Mouse (Mus musculus) common myeloid progenitor, adult 5-6 weeks (primary cell): ENCODE measurements at regions not wholly inside any gene's neighbourhood (a gene's known extent, or its start where the extent isn't known, plus 50 kb on each side); places are given as distances from the start of the nearest gene placed in this dataset.

Experiments used
- ATAC-seq: replicated peaks from 2 replicates; pipeline ENCODE4 v1.8.0; 2016; ENCODE audit warnings: low read depth, mild to moderate bottlenecking, moderate TSS enrichment, inconsistent platforms; ENCODE audit not compliant: poor library complexity, severe bottlenecking

- no peak for ATAC-seq
Observed at GRCm38 (mm10) chr7:130049461-130049860, 457.8 kb downstream of the Wdr11 start.

- ATAC-seq: no peak
Observed at GRCm38 (mm10) chr7:130050120-130050519, 458.5 kb downstream of the Wdr11 start.

GRCm38 (mm10) chr7:130052376-130052775 is 460.7 kb downstream of the Wdr11 start:
- ATAC-seq: no peak

- ATAC-seq: no peak
Observed at GRCm38 (mm10) chr7:130057708-130058107, 462.5 kb downstream of the Ate1 start.

- no peak for ATAC-seq
Observed at GRCm38 (mm10) chr7:130058267-130058666, 461.9 kb downstream of the Ate1 start.

- ATAC-seq: no peak
Observed at GRCm38 (mm10) chr7:130059684-130060607, 460.2 kb downstream of the Ate1 start.

- no peak for ATAC-seq
Observed at GRCm38 (mm10) chr7:130064500-130064899, 455.7 kb downstream of the Ate1 start.

- ATAC-seq: no peak
Observed at GRCm38 (mm10) chr7:130068316-130068715, 451.9 kb downstream of the Ate1 start.

GRCm38 (mm10) chr7:130073388-130073787 is 446.8 kb downstream of the Ate1 start:
- no peak for ATAC-seq

- ATAC-seq: peak; percentile 73
Observed at GRCm38 (mm10) chr7:130073890-130074819, 446.0 kb downstream of the Ate1 start.

GRCm38 (mm10) chr7:130082662-130083061 is 437.5 kb downstream of the Ate1 start:
- ATAC-seq: no peak

GRCm38 (mm10) chr7:130085706-130086105 is 434.5 kb downstream of the Ate1 start:
- ATAC-seq: no peak

GRCm38 (mm10) chr7:130089896-130090610 is 430.1 kb downstream of the Ate1 start:
- no peak for ATAC-seq

GRCm38 (mm10) chr7:130091942-130092341 is 428.2 kb downstream of the Ate1 start:
- no peak for ATAC-seq

- no peak for ATAC-seq
Observed at GRCm38 (mm10) chr7:130095141-130095540, 425.0 kb downstream of the Ate1 start.

- ATAC-seq: no peak
Observed at GRCm38 (mm10) chr7:130098606-130099005, 421.6 kb downstream of the Ate1 start.

- no peak for ATAC-seq
Observed at GRCm38 (mm10) chr7:130102671-130103070, 417.5 kb downstream of the Ate1 start.

GRCm38 (mm10) chr7:130106961-130107360 is 413.2 kb downstream of the Ate1 start:
- no peak for ATAC-seq

GRCm38 (mm10) chr7:130108362-130108761 is 411.8 kb downstream of the Ate1 start:
- no peak for ATAC-seq
